Mouse (Mus musculus) bone marrow macrophage, adult 2 months (primary cell): ENCODE data around the gene B3galt4. TPM values are rescaled to one million over a fixed set of nuclear protein-coding genes. Genes with fewer than 3 reads are reported as not detected.

Source experiments
- H3K27ac ChIP-seq: 2 replicates; pipeline ENCODE4 v1.5.1; 2012; ENCODE audit warnings: low read depth, low read length; ENCODE audit not compliant: insufficient read depth
- H3K4me1 ChIP-seq: 2 replicates; pipeline ENCODE4 v1.6.1; 2012; ENCODE audit warnings: low read length; ENCODE audit not compliant: control insufficient read depth, insufficient read depth
- H3K4me3 ChIP-seq: 2 replicates; pipeline ENCODE4 v1.5.1; 2012; ENCODE audit warnings: mild to moderate bottlenecking, low read length, moderate library complexity; ENCODE audit not compliant: insufficient read depth
- CTCF ChIP-seq: IDR thresholded peaks from 2 replicates; pipeline ENCODE4 v1.5.1; 2012; ENCODE audit warnings: low read depth, mild to moderate bottlenecking, low read length, moderate library complexity
- POLR2A ChIP-seq: IDR thresholded peaks from 2 replicates; pipeline ENCODE4 v1.6.1; 2012; ENCODE audit warnings: mild to moderate bottlenecking, low read depth, low read length, borderline replicate concordance
- polyA plus RNA-seq: library from polyadenylated mRNA; stranded (reverse); fragments of >200 nt; gene quantifications from 2 replicates; pipeline ENCODE4 v1.2.4, GENCODE M21; 2012; ENCODE audit not compliant: missing spikeins, insufficient read depth, insufficient read length

The B3galt4 gene
- polyA plus RNA-seq, 1 experiment: 8.7 TPM

DNA sequence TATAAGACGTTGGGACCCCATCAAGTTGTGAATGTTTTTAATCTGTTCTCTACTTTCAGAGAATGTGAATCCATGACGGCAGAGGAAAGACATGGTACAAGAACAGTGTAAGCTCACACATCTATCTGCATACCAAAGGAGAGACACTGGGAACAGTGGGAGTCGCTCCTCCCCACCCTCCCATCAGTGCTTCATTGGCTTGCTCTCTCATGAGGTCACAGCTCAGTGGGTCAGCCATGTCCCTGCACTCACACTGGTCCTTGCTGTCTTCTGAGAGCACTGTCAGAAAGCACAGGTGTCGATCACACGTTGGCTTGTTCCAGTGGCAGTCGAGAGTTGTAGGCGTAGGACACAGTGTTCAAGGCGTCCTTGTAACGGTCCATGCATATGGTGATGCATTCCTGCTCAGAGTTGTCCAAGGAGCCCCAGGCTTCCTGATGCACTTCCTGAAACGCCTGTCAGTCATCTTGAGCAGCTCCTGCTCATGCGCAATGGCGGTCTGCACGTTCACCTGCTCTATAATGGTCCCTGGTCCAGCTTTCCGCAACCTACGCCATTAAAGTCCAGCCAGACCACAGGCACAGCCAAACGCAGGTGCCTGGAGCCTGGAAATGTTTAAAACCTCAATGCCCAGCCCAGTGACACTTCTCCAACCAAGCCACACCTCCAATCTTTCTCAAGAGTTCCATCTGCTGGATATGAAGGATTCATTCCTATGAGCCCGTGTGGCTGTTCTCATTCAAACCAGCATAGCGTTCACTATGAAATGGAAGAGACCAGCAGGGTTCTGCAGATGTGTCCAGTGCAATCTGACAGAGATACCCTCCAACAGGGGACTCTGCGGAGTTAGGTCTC lies 29.1 kb upstream of the B3galt4 start:
- Histone ChIP-seq H3K4me3 (no peak overlapping the region), H3K4me1 (peaks cover 33% of the 10 kb centered on the region), H3K27ac (peak overlapping the region; percentile 91)
- TF ChIP-seq CTCF (no peak), POLR2A (no peak)

DNA sequence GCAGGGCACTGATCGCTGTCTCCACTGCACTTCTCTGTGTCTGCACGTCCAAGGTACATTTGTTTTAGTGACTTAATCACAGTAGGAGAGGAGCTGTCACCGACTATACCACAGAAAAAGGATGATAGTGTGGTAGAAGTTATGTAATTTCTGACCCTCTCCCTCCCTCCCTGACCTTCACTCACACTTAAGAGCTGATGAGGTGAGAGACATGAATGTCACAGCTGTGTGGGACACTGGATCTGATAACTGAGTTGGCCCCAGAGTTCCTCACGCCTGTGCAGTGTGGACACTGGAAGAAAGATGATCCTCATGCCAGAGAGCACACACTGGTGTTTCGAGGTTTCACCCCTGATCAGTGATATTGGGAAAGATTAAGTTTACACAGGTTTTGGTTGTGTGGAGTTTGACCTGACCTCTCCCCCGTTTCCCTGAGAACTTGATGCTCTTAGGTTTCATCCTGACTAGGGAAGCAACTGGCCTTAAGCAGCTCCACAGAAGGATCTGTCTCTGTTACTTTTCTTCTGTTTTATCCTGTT lies 28.3 kb upstream of the B3galt4 start:
- no peak overlapping the region for H3K4me3 ChIP-seq
- peak overlapping the region; percentile 91 for H3K27ac ChIP-seq
- TF ChIP-seq POLR2A (no peak), CTCF (no peak)
- H3K4me1 ChIP-seq: peaks cover 32% of the 10 kb centered on the region

DNA sequence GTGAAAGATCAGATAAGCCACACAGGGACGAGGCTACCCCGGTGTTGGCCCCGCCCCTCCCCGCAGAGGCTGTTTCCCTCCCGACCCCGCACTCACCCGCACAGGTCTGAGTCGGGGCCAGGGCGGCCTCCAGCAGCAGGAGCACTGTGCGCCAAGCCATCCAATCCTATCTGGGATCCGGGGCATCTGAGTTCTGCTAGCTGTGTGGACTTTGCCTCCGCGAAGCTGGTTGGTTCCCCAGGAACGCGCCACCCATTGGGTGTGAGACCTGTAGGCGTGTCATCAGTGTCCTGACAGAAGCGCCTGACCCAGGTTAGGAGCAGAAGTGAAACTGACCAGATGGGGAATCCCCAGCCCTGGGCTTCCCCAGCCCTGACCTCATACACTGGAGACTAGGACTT lies 27.3 kb upstream of the B3galt4 start:
- Histone ChIP-seq H3K4me3 (peak overlapping the region; percentile 91), H3K4me1 (peaks cover 33% of the 10 kb centered on the region), H3K27ac (peak overlapping the region; percentile 91)
- TF ChIP-seq CTCF (no peak), POLR2A (peak; percentile 34; the same call in 1 of the 2 replicates)

DNA sequence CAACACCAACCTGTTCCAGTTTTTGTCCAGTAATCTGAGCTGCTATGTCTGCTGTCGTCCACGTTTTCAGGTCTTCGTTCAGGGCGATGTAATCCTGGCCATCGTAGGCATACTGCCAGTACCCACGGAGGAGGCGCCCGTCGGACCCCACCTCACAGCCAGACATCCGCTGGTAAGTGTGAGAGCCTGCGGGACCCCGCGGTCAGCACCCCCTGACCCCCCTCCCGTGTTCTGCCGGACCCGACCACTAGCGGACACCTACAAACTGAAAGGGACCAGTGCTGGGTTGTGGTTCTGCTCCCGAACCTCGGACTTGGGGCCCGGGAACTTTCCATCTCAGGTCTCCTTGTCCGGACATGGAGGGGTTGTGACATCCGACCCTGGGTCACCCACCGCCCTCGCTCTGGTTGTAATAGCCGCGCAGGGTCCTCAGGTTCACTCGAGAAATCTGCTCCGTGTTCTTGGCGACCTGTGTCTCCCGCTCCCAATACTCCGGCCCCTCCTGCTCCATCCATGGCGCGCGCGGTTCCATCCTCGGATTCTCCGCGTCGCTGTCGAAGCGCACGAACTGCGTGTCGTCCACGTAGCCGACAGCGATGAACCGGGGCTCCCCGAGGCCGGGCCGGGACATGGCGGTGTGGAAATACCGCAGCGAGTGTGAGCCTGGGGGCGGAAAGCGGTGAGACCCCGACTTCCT lies 26.7 kb upstream of the B3galt4 start:
- TF ChIP-seq CTCF (no peak), POLR2A (no peak)
- H3K27ac ChIP-seq: peak overlapping the region; percentile 86
- H3K4me3 ChIP-seq: peak overlapping the region; percentile 91
- H3K4me1 ChIP-seq: peaks cover 39% of the 10 kb centered on the region

DNA sequence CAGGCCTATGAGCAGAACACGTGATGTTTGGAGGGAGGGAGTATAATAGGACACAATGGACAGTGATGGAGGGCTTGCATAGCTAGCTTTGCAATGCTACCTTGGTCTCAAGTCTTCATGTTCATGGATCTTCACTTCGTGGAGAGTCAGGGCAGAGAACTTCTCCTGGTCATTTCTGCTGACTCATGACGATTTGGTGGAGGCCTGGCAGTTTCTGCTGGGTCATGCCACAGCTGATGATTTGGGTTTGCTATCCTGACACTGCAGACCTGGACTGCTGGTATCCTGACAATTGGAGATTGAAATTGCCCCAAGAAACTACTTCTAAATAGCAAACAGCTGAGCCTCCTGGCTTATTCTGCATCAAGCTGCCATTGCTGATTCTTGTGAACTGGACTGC lies 22.3 kb upstream of the B3galt4 start:
- H3K4me3 ChIP-seq: no peak overlapping the region
- H3K27ac ChIP-seq: no peak overlapping the region
- no peak for TF ChIP-seq CTCF
- no peak for TF ChIP-seq POLR2A
- H3K4me1 ChIP-seq: peaks cover 28% of the 10 kb centered on the region

DNA sequence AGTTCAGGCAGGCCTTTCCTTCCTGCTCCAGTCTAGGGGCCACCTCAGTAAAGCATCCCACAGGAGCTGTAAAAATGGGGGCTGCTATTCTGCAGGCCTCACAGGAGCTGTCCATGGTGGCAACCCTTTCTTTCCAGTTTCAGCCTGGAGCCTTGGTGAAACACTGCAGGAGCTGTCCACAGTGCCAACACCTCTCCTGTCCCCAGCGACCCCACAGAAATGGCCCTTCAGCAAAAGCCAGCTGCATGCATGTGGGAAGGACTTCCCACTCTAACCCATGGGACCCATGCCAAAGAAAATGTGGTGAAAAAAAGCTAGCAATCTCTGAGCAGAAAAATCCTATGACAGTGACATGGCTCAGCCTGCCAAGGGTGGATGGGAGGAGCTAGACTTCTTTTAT lies 21.4 kb upstream of the B3galt4 start:
- peak overlapping the region; percentile 5; the same call in 1 of the 2 replicates for H3K27ac ChIP-seq
- TF ChIP-seq CTCF (no peak), POLR2A (no peak)
- H3K4me1 ChIP-seq: peaks cover 28% of the 10 kb centered on the region
- H3K4me3 ChIP-seq: no peak overlapping the region

DNA sequence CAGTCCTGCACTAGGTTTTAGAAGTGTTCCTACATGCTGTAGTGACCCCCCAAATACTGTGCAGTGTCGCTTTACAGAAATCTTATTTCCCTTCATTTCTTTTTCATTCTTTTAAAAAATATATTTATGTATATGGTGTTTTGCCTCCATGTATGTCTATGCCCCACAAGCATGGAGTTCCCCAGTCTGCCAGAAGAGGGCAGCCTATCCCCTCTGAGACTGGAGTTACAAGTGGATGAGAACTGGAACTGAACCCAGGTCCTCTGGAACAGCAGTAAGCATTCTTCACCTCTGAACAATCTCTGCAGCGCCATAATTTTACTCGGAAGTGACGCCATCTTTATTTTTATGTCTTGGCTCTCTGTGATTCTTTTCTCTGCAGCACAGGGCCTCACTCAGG lies 18.1 kb upstream of the B3galt4 start:
- H3K27ac ChIP-seq: no peak overlapping the region
- TF ChIP-seq POLR2A: no peak
- TF ChIP-seq CTCF: no peak
- no peak overlapping the region for H3K4me3 ChIP-seq
- peaks cover 17% of the 10 kb centered on the region for H3K4me1 ChIP-seq

DNA sequence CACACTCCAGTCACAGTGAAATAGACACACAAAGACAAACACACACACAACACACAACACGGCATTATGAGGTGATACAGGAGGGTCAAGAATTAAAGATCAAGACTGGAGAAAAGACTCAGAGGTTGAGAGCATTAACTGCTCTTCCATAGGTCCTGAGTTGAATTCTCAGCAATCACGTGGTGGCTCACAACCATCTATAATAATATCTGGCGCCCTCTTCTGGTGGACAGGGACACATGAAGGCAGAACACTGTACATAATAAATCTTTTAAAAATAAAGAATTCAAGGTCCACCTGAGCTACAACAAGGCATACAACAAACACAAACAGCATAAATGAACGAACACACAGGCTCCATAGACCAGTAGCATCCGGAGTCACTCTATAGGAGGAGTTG lies 17.6 kb upstream of the B3galt4 start:
- Histone ChIP-seq H3K4me3 (no peak overlapping the region), H3K4me1 (peaks cover 17% of the 10 kb centered on the region), H3K27ac (no peak overlapping the region)
- TF ChIP-seq POLR2A (no peak), CTCF (no peak)

DNA sequence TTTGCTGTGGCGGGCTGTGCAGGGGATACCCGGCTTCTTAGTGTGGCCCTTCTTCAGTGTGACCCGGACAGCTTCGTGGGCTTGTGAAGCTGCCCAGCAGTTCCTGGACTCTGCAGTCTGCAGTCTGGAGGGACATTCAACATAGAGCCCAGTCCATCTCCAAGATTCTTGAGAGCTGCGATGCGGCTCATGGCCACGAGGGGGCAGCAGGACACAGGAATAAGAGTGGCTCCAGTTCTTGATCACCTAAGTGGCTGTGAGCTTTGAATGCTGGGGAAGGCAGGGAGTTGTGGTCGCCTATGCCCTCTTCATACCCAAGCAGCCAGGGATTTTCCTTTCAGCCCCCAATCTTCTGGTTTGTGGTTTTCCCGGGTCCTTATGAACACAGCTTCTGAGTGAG lies 17.2 kb upstream of the B3galt4 start:
- H3K4me3 ChIP-seq: no peak overlapping the region
- peak; percentile 71 for TF ChIP-seq CTCF
- no peak for TF ChIP-seq POLR2A
- peaks cover 14% of the 10 kb centered on the region for H3K4me1 ChIP-seq
- no peak overlapping the region for H3K27ac ChIP-seq

DNA sequence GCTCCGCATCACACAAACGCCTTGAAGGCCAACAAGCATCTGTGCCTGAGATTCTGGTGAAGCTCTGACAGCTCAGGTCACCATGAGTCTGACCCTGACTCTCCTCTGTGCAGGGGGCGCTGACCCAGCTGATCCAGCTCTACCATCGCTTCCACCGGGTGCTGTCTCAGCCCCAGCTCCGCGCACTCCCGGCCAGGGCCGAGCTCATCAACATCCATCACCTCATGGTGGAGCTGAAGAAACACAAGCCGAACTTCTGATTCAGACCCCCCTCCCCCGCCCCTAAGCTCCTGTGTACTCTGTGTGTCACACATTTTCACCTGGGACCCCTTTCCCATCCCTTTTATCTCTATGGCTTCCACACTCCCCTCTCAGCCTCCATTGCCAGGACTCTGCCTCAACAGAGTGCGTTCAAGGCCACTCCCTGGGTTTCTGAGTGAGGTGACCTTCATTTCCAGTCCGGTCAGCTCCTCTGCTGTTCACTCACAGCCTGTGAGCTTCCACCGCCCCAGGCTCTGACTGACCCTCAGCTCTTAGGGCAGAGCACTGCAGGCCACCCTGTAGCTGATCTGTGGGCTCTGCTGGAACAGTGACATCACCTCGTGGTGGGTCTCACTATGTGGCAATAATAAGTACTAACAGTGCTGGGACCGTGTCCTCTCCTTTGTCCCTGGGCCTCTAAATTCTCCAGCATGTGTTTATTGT lies 14.7 kb upstream of the B3galt4 start:
- no peak for TF ChIP-seq POLR2A
- no peak for TF ChIP-seq CTCF
- Histone ChIP-seq H3K4me1 (0 out of 2 replicates have a peak, but pooled peaks cover 2% of the 10 kb centered on the region), H3K4me3 (no peak overlapping the region), H3K27ac (no peak overlapping the region)
